Mouse (Mus musculus) lung, postnatal 14 days (tissue): ENCODE data around the gene Gpr27.

ENCODE experiments used
- DNase-seq: peaks from one replicate; pipeline ENCODE4 v3.0.0; 2021

The Gpr27 gene

DNA sequence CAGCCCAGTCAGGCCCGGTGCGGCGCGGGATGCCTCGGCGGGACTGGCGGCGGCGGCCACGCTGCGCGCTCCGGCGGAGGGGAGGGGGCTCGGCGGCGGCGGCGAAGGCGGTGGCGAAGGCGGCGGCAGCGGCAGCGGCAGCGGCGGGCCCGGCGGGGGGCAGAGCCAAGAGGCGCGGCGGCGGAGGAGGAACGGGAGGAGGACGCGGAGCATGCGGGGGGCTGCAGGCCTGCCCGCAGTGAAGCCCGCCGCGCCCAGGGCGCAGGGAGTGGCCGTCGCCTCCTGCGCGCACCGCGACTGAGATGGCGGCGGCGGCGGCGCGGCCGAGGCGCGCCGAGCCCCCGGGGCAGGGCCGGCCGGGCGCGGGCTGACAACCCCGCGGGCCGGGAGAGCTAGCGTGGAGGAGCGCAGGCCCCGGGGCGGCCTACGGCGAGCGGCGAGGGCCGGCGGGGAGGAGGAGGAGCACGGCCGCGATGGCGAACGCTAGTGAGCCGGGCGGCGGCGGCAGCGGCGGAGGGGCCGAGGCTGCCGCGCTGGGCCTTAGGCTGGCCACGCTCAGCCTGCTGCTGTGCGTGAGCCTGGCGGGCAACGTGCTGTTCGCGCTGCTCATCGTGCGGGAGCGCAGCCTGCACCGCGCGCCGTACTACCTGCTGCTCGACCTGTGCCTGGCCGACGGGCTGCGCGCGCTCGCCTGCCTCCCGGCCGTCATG, at the start of gene Gpr27:
Gpr27 (plus strand) TSS at position 474 of the 710 bp plus-strand sequence.
- DNase-seq: no peak

DNA sequence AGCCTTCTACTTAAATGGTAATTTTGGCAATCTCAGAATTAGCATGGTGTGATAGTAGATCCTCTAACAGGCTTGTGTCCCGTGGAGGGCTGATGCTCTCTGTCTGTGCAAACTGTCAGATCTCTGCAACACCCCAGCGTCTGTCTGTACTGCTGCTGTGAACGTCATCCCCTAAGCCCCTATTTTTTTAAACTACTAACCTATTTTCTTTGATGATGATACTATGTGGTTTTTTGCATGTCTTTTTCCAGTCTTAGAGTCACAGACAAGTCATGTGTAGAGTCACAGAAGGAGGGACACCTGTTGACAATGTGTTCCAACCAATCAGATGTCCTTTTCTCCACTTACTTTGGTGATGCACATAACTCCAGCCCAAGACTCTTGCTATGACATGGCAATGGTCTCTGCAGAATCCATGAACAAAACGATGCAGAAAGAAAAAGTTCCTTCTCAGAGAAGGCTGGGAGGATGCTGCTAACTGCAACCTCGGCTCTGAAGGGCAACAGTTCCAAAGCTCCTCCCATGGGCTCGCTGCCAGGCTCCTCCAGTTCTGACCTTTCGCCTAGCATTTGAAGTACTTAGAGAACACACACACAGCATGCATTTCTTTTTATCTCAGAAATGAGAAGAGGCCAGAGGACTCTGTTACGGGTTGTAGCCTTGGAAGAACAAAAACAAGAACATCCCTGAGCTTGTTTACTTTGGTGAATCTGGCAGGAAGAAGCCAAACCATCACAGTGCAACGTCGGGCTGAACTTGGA, 48.9 kb upstream of the Gpr27 start:
- DNase-seq: peak; percentile 76

DNA sequence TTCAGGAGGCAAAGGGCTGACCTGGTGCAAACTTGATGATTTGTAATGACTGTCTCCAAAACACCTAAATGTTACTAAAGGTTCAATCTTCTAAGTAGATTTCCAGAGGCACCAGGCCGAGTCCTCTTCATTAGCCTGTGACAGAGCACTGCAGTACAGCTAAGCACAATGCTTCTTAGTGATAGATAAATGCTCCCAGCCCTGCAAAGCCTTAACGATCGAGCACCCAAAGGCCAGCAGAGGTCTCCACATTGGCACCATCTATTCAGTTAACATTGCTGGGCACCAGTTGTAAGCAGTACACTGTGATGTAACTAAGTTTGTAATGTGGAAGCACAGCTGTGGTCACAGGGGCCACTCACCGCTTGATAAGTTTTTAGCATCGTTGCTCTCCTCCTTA, 48.1 kb upstream of the Gpr27 start:
- DNase-seq: no peak

DNA sequence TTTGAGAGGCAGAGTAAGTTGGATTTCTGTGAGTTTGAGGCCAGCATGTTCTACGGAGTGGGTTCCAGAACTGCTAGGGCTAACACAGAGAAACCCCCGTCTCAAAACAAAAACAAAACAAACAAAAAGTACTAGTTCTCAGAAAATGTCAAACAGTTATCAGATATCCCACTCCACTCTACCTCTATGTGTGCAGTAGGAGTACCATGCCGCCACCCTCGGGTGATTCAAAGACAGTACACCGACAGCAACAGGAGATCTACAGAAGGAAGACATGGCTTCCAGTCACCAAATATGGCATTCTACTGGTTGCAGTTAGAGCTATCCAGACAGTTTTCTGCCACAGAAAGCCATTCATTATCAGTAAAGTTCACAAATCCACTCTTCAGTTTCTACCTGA, 47.6 kb upstream of the Gpr27 start:
- DNase-seq: no peak

DNA sequence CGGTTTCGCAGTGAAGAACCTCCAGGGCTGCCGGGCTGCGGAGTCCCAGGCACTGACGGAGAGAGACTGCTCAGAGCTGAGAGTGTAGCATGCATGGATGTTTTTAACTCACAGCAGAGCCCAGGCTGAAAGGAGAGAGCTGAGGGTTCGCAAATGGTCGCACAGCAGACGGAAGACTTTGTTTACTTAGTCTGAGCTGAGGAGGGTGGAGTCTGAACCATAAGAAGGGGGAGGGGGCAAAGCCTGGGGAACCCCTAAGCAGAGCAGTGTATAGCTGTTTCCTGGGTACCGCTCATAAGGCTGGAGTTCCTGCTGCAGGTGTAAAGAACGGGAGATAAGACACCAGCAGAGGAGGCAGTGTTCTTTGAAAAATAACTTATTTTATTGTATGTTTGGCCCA, 46.1 kb upstream of the Gpr27 start:
- DNase-seq: no peak

DNA sequence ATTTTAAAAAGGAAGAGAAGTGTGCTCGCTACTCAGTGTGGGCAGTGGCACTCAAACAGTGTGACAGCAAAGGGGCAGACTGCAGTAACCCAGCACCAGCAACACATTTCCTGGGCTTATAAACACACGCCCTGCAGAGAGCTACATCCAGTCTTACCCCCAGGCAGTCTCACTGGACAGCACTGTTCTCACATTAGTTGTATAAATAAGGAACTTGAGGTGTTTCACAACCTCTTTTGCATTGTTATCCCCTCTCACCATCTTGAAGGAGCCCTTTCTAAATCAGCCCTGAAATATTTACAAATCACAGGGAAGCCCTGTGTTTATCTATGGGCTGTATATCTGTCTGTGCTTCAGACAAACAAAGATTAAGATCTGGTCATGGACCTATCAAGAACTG, 43.2 kb upstream of the Gpr27 start:
- DNase-seq: no peak

DNA sequence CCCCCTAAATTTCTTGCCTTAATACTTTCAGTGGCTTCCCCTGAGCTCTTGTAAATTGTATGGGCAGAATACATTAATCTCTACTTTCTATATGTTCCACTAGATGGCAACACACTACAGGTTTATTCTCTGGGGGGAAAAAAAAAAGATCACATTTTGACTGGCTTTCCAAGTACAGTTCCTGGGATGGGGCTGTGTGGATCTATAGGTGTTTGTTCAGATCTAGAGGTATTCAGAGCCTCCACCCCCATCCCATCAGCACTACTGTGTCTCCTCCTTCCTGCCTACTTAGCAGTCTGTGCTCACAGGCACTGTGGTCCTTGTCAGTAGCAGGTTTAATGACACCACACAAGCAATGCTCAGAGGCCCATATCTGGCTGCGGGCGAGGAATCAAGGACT, 40.1 kb upstream of the Gpr27 start:
- DNase-seq: no peak

DNA sequence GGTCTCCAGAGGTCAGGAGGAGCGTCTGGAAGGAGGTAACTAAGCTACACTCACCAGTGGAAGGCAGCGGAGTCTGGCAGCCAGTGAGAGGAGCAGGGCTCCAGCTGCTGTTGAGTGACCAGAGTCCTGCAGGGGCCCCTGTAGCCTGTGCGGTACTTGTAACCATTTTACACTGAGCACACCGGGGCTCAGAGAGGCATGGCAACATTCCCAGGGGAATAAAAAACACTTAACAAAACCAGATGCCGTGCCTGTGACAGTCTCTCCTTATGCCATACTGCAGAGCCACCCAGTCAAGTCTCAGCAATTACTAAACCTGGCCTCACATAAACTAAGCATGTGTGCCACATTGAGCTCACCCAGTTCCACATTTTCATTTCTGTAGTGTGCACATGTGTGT, 38.1 kb upstream of the Gpr27 start:
- DNase-seq: no peak

DNA sequence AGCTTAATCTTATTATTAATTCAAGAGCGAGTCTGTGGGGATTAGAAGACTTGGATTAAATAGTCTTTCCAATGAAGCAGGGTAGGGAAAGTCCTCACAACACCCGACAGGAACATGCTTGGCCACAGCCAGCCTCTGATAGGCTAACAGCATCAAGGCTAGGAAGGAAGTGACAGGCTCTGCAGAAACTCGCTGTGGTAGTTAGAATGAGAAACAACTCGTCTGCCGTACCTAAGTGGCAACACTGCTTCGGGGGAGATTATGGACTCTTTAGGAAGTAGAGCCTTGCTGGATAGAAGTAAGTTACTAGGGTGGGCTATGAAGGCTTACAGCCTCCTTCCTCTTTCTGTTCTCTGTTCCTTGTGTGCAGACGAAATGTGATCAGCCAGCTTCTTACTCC, 37.0 kb upstream of the Gpr27 start:
- no peak for DNase-seq

DNA sequence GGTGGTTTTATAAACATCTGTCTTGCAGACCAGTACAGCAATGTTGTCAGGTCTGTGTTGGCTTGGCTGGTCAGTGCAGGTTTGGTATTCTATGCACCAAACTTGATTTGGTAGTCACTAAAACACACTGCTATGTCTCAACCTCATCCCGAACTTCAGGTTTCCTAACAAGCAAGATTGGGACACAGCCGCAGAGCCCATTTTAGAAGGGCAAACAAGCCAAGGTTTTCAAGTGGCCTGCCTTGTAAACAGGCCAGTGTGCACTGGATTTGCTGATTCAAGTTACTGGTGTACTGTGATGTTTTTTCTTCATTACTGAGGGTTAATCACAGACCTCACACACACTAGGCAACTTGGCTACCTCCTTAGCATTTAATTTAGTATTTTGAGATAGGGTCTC, 36.4 kb upstream of the Gpr27 start:
- DNase-seq: no peak

DNA sequence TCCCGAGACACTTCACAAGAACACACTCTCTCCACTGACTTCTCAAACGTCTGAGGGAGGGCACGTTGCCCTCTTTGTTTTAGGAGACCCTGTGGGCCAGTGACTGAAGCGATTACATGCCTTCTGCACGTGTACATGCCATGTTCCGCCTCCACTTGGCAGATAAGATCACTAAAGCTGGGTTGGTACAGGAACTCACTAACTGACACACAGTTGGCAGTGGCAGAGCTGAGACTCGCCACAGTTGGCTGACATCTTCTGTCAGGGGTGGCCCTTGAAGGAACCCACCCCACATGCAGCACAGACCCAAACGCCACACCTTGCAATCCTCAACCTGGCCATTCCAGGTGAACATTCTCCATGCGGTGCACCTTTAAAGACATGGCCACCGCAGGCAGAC, 33.9 kb upstream of the Gpr27 start:
- no peak for DNase-seq

DNA sequence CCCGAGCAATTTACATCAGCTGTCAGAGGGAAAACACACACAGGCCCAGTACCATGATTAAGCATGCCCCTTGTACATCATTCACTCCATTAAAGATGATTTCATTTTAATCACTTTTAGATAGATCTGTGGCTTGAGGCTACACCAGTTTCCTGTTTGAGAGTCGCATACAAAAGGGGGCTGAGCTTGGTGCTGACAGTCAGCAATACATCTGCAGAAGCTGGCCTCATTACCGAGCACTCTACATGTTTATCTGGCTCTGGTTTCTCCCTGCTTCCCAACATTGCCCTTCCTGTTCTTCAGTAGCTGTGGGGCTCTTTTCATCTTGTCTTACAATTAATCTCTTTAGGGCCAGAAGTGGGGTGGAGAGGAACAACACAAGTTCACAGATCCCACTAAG, 32.0 kb upstream of the Gpr27 start:
- DNase-seq: no peak

DNA sequence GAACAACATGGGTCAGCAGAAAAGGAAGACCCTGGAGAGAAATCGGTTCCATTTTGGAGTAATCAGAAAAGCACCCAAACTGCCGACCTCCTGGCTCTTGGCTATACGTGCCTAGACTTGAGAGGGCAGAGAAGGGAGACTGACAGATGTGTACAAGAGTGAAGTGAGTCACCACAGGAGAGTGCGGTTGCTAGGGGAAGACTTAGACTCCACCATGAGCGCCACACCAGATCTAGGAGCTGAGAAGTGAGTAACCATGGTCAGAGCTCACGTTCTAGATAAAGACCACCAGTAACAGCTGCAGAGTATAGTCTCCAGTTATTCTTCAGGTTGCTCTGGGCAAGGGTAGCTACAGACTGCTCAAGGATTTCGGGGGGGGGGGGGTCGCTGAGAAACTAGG, 29.2 kb upstream of the Gpr27 start:
- no peak for DNase-seq

DNA sequence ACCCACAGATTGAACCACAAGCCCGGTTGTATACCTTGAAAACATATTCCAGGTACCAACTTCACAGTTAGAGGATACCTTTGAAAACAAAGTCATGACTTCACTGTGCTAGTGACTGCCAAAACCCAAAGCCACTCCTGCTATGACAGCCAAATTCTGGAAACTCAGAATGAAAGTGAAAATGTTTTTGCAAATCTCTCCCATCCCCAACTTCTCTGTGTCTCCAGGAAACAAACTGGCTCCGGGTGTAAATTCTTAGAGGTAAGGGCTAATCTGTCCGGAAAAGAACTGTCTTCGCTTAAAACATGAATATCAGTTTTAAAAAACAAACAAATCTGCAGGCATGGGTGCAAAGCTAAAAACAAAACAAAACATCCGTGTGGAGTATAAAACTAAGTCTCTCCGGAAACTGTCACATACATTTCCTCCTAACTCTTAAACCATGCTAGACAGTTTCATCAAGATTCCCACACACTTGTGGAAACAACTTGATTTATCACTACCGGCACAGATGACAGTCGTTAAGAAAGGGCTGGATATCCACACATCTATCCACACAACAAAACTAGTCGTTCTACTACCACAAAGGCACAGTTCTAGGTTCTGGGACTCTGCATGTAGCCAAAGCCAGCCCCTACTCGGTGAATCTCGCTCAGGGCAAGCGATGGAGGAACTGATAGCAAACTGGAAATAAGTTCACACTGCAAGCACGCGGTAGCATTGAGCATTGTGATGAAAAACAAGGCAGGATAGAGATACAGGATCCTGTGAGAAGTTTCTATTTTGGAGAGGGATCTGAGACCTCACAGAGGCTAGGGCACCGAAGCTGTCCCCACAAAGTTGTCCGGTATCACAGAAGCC, 26.8 kb upstream of the Gpr27 start:
- DNase-seq: no peak

DNA sequence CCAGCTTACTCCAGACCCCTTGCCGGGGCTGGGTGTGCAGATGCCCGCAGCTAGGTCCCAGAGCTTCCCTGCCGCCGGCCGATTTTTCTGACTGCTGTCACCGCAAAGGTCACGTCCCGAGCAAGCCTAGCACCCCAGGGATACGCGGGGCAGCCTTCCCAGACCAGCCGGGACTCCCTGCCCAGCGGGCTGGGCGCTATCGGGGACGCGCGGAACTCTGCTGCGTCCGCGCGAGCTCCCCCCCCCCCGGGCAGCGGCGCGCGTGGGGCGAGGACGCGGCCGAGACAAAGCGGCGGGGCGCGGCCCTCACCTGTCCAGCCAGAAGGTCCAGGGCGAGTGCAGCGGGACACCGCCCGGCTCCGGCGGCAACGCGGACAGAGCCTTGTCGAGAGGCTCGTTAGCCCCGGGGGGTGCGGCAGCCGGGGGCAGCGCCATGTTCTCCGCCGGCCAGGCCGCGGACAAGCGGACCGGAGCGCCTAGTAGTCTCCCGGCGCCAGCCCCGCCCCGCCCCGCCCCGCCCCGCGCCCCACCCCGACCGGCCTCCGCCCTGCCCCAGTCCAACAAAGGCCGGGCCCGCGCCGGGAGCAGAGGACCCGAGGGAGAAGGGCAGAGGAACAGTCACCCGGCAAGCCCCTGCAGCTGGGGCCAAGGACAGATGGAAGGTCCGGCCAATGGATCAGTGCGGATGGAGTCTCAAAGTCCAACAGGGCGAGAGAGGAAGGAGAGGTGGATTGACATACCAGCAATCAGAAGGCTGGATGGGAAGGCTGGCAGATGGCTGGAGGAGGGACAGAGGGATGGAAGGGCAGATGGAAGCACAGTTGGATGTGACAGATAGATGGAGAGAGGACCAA, 25.9 kb upstream of the Gpr27 start, which contains the start of the genes Eif4e3 and Gm20696:
Eif4e3 (minus strand) TSS at position 454 of the 854 bp plus-strand sequence.
Gm20696 (minus strand) TSS at position 480 of the 854 bp plus-strand sequence.
- peak; percentile 55 for DNase-seq

DNA sequence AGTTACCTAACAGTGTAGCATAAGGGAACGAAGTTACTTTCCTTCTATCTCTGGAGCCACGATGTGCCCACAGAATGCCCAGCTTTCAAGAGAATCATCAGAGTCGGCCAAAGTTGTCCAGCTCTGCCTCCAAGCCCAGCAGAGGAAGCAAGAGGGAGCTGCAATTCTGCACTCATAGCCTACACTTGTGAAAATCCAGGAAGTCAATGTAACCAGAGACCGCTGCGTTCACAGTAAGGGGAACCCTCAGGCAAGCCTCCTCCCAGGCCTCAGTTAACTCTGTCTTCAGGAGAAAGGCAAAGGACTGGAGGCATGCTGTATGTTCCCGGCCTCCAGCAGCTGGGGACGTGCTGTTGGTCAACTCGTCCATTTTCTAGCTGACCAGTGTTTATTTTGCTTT, 25.2 kb upstream of the Gpr27 start:
- DNase-seq: no peak

DNA sequence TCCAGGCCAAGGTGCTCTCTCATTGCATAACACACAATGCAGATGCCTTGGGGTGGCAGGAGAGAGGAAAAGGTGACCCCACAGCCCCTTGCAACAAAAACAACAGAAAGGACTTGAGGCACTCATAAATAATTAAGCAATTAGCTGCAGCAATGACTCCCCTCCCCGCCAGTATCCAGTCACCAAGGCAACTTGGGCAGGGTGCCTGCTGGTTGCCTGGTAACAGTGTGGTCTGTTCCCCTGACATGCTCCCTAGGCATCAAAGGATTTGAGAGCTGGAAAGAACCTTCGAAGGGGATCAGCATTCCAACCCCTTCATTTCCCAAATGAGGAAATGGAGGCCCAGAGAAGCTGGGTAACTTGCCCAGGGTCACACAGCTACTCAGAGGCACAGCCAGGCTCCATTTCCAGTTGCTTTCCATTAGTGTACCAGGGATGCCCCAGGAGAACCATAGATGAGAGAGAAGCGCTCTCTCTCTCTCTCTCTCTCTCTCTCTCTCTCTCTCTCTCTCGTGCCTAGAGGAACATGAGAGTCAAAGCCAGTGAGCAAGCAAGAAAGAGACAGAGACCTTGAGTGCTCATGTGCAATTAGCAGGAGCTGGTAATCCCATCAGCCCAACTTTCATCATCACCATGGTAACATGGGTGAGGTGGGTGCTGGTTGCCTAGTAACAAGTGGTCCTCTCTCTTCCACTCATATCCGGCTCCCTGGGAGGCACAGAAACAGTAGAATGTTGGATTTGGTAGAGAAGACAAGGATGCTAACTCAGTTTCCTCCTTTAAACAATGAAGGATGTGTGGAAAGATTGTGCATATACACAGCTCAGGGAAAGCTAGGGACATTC, 22.8 kb upstream of the Gpr27 start:
- DNase-seq: no peak

DNA sequence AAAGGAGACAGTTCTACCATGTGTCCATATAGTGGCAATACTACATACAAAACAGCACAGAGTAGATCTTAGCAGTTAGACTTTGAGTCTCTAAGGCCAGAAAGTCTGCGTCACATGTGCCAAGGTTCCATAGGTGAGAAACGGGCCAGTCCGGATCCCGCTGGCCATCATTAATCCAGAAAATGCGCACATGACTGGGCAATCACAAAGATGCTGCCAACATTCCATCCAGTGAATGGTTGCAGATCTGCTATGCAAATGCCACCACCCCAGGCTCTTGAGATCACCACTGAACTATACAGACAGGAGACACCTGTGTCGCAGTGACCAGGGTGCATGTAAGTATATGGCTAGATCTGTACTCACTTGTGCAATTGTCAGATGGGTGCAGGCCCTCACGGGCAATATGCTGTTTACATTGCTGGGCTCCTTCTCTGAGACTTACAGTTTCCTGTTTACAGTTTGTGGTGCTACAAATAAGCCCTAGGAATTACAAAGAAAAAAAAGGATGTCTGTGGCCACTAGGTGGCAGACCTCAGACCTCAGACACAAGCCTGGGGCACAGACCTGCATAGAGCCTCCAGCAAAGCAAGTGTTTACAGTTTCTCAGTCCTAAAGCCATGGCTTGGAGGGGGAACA, 21.9 kb upstream of the Gpr27 start:
- peak; percentile 72 for DNase-seq

DNA sequence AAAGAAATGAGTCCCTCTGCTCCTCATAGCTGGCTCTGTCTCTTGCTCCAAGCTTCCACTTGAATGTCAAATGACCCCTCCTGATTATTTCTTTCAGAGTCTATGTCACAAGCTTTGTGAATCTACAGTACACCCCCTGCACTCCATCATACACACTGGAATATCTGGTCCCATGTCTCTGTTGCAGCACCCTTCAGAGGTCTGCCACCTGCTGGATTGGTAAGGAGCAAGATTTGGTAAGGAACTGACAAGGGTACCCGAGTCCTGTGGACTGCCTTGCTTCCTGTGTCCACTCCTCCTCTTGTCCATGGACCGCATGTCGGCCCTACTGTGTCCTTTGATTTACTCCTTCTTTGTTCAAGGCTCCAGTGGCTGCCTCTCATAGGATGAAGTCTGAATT, 20.7 kb upstream of the Gpr27 start:
- no peak for DNase-seq

DNA sequence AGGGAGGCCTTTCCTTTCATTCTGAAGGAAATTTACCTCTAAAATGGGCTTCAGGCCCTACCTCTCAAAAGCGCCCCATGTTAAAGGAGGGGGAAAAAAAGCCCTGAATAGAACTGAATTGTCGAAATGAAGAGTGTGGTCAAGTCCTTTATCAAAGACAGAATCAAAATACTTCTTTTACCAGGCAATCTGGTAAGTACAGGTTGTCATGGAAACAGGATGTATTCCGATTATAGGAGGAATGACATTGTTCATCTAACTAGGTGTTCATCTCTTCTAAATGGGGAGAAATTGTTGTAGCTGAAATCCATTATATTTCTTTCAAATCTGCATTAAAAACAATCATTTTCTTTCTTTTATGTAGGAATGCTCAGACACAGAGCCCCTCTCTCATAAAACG, 18.0 kb upstream of the Gpr27 start:
- DNase-seq: no peak

DNA sequence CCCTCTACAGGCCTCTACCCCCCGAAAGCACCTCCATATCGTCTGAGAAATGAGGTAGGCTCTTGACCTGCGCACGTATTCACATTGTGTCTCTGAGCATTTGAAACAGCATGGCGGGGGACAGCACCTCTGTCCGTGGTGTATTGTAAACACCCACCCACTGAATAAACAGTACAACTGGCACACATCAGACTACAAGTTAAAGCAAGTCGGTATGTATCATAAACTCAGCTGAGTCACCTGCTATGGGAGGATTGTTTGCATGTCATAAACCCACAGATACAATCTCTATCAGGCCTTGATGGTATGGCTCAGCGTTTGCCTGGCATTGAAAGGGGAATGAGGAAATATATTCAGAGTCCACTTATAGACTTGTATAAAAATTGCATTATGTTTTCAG, 15.2 kb upstream of the Gpr27 start:
- no peak for DNase-seq
